Mouse (Mus musculus): ENCODE results near the gene Slc2a4.

Slc2a4 gene

GRCm38 (mm10) chr11:69920266-69921031, 27.5 kb downstream of the Slc2a4 start:
- DNase-seq (ENCODE audit: low spot score in 2 of 2): peak in 1 of 2 experiments; percentile 36

- peak; percentile 91 for DNase-seq (ENCODE audit: low spot score in 2 of 2)
These were observed 28.2 kb downstream of the Slc2a4 start for GRCm38 (mm10) chr11:69919661-69920265.

DNA sequence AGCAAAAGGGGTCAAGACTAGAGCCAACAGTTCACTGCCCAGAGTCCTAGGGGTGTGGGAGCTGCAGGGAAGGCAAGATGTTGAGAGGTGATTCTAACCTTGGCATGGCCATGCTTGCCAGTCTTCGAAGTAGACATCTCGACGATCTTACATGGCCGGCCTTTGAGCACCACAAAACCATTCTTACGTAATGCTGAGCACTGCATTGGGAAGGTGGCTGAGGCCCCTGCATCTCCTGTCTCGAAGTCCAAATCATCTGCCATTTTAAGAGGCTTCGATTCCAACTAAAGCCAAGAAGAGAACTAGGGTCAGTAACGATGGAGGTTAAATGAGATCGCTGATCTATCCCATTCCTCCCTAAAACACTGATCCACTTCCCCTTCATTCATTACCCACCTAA, 28.9 kb downstream of the Slc2a4 start:
- DNase-seq (ENCODE audit: low spot score in 2 of 2): peak in 1 of 2 experiments; percentile 18

DNA sequence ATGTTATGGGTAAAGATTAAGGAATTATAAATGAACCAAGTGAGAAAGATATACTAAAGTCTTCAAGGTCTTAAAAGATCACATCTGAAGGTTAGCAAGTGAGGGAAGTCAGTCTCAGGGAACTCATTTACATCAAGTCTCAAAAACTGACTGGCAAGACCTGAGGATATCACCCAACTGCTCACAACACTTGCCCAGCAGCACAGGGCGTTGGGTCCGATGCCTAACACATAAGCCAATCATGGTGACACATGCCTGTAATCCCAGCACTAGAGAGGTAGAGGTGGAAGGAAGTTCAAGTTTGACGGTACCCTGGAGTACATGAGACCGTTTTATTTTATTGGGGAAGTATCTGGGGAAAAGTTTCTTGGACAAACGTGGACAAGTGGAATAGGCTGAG, 29.9 kb downstream of the Slc2a4 start:
- no peak for DNase-seq (ENCODE audit: low spot score in 2 of 2)

DNA sequence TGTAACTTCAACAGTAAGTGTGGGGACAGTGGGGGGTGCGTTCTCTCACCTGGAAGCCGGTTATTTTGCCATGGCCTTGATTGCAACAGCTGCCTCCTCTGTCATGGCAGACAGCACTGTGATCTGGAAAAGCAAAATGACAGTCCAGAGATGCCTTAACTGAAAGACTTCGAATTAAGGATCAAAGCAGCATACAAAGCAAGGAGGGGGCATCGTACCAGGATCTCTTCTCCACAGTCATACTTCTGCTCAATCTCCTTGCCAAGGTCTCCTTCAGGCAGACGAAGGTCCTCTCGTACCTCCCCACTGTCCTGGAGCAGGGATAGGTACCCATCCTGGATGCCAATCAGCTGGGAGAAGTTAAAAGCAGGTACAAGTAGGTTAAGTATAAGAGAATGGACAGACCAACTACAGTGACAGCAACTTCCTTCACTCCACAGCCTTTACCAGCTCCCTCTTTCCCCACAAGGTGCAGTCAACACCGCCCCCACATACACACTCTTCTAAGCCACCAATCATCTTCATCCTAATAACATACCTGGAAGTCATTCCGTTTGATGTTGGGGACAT, 30.5 kb downstream of the Slc2a4 start:
- DNase-seq (ENCODE audit: low spot score in 2 of 2): peak in 1 of 2 experiments; percentile 53

DNA sequence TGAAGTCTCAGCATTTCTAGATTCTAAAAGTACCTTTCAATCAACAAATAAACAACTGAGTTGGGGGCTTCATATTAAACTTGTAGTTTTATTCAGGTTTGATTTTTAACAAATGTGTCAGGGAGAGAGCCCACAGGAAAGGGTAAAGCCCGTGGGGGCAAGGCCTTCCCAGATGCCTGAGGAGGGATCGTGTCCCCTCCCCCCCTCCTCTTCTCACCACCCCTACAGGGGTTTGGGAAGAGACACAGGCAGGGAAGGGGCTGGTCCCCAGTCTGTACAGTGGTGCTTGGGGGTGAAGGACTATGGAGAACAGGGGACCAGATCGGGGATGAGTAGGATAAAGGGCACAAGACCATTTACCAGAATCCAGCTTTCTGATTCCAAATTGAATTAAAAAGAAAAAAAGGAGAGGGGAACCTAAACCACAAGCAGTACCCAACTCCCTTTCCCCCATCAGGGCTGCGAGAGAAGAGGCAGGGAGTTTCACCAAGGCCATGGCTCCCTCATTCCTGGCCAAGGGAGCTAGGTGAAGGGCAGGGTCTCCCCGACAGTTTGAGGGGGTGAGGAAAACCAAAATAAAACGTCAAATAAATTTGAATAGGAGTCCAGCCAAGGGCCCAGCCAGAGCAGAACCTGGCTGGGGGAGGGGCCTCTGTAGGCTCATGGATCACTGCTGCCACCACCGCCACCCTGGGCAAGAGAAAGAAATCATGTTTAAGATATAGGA, 31.2 kb downstream of the Slc2a4 start:
- DNase-seq (ENCODE audit: low spot score in 2 of 2): peak; percentile 33 to 64

GRCm38 (mm10) chr11:69915667-69916627, 32.0 kb downstream of the Slc2a4 start:
- DNase-seq (ENCODE audit: low spot score in 2 of 2): peak; percentile 73 to 75

GRCm38 (mm10) chr11:69914917-69915430, 33.0 kb downstream of the Slc2a4 start:
- peak in 1 of 2 experiments; percentile 61 for DNase-seq (ENCODE audit: low spot score in 2 of 2)

DNA sequence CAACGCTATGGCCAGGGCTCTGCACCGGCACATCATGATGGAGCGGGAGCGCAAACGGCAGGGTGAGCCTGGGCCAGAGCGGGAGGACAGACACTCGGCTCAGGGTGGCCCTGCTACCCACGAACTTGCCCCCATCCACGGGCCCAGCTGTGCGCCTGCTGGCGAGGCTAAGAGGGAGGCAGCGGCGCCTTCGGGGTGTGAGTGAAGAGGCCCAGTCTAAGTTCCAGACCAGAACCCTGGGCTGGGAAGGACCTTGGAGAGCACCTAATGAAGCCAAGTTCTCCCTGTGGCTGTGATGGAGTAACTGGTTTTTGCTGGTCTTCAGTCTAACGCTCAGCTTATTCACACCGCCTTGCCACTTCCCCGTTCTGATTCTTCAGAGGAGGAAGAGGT, 33.6 kb downstream of the Slc2a4 start:
- peak in 1 of 2 experiments; percentile 45 for DNase-seq (ENCODE audit: low spot score in 2 of 2)

GRCm38 (mm10) chr11:69913554-69914371, 34.2 kb downstream of the Slc2a4 start, which contains the start of gene Gps2:
Gene Gps2, plus strand, starts transcription at chr11:69913888.
- DNase-seq (ENCODE audit: low spot score in 2 of 2): peak; percentile 90 to 94

DNA sequence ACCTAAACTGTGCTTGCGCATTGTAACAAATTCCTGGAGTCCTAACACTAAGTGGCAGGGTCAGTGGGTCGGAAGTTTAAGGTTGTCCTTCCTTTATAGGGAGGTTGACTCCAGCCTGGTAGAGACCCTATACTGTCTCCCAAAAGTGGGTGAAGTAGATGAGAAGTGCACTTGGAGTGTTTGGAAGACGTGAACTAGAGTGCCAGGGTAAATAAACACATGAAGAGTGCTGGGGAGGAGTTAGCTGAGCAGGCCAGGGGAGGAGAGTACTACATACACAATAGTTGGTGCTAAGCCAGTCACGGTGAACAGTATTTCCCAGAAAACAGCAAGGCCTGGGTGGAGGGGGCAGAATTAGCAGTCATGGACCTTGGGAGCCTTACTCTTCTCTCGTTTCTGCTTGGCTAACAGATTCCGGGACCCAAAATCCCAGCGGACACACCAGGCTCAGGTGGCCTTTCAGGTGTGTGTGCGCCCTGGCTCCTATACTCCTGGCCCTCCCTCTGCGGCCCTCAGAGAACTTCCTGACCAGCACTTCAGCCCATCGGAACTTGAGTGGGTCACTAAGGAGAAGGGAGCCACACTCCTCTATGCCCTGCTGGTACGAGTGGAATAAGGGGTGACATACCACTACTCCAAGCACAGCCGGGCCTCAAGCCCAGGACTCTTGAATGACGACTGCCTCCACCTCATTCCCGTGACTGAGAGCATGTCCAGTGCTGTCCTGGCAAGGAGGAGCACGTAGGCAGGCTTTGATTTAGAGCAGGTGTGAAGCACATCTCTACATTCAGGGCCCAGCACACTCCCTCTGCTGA, 35.1 kb downstream of the Slc2a4 start:
- DNase-seq (ENCODE audit: low spot score in 2 of 2): peak; percentile 12 to 64

- DNase-seq (ENCODE audit: low spot score in 2 of 2): peak in 1 of 2 experiments; percentile 56
These were observed 36.3 kb downstream of the Slc2a4 start for GRCm38 (mm10) chr11:69911701-69912100.

DNA sequence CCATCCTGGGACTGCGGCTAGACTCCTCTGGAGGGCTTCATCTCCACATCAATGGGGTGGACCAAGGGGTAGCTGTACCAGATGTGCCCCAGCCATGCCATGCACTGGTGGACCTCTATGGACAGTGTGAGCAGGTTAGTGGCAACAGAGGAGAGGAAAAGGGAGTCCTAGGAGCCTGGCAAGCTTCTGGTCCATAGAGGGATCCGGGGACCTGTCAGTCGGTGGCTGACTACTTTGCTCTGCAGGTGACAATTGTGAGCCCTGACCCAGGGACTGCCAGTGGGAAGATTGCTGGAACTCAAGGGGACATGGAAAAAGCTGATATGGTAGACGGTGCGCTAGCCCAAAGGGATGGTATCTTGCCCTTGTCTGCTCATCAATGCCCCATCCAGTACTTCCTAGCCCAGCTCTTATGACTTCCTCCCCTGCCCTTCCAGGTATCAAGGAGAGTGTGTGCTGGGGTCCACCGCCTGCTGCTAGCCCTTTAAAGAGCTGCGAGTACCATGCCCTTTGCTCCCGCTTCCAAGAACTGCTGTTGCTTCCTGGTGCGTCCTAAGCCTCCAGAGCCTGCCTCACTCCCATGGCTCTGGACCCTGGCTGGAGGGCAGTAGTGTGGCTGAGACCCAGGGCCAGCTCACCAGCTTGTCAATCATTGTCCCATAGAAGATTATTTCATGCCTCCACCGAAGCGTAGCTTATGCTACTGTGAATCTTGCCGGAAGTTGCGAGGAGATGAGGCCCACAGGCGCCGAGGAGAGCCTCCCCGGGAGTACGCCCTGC, 37.0 kb downstream of the Slc2a4 start:
- peak in 1 of 2 experiments; percentile 58 for DNase-seq (ENCODE audit: low spot score in 2 of 2)

- peak in 1 of 2 experiments; percentile 56 for DNase-seq (ENCODE audit: low spot score in 2 of 2)
These were observed 37.8 kb downstream of the Slc2a4 start for GRCm38 (mm10) chr11:69910177-69910576.

GRCm38 (mm10) chr11:69909174-69909573, 38.8 kb downstream of the Slc2a4 start:
- peak in 1 of 2 experiments; percentile 57 for DNase-seq (ENCODE audit: low spot score in 2 of 2)

DNA sequence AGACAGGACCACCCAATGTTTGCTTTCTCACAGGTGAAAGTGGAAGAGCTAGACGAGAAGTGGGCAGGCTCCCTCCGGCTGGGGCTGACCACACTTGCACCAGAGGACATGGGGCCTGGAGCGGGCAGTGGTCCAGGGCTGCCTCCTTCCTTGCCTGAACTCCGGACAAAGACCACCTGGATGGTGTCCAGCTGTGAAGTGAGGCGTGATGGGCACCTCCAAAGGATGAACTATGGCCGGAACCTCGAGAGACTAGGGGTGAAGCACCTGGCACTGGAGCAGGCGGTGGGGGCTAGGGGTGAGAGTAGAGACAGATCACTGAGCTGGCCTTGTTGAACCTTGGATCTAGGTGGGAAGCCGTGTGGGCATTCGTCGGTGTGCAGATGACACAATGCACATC, 39.3 kb downstream of the Slc2a4 start:
- DNase-seq (ENCODE audit: low spot score in 2 of 2): peak in 1 of 2 experiments; percentile 56

DNA sequence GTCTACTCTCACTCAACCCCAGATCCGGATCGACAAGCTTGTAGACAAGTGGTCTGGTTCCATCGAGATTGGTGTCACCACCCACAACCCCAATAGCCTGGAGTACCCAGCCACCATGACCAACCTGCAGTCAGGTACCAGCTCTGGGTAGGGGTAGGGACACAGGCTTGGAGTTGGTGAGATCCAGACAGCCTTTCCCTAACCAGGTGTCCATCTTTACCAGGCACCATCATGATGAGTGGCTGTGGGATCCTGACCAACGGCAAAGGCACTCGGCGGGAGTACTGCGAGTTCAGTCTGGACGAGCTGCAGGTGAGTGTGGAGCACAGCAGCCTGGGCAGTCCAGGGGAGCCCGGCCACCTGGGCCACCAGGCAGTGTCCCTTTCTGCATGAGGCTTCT, 43.7 kb downstream of the Slc2a4 start:
- no peak for DNase-seq (ENCODE audit: low spot score in 2 of 2)

- peak; percentile 14 to 62 for DNase-seq (ENCODE audit: low spot score in 2 of 2)
These were observed 45.0 kb downstream of the Slc2a4 start for GRCm38 (mm10) chr11:69902972-69903371.
